Mouse (Mus musculus) heart, embryonic 16.5 days (tissue): ENCODE results near the gene 4931406P16Rik. TPM values are rescaled to one million over a fixed set of nuclear protein-coding genes. Genes with fewer than 3 reads are reported as not detected.
"Not testable (repeated sequence)": the region's sequence is repeated elsewhere in the genome, so short reads cannot be mapped to it uniquely, and the experiment has no call there.

Source experiments
- ATAC-seq: fragments of 200-750 bp; cut with Nextera tagmentation; replicated peaks from 2 replicates; pipeline ENCODE4 v1.8.0; 2017; ENCODE audit warnings: moderate number of reproducible peaks; ENCODE audit not compliant: insufficient read depth, low FRiP score; ENCODE audit errors: extremely low read depth
- H3K27ac ChIP-seq: fragments of 300-500 bp; sonication (generic); 2 replicates; pipeline ENCODE4 v1.5.1; 2014; ENCODE audit warnings: mild to moderate bottlenecking, low read length, control low read depth, moderate library complexity
- H3K27me3 ChIP-seq: fragments of 300-500 bp; sonication (generic); 2 replicates; pipeline ENCODE4 v1.6.1; 2014; ENCODE audit warnings: low read length, mixed read lengths; ENCODE audit not compliant: control insufficient read depth, insufficient read depth
- H3K36me3 ChIP-seq: fragments of 300-500 bp; sonication (generic); 2 replicates; pipeline ENCODE4 v1.6.1; 2014; ENCODE audit not compliant: control insufficient read depth, insufficient read depth
- H3K4me1 ChIP-seq: fragments of 300-500 bp; sonication (generic); 2 replicates; pipeline ENCODE4 v1.6.1; 2014; ENCODE audit warnings: low read length, mixed read lengths; ENCODE audit not compliant: control insufficient read depth, insufficient read depth
- H3K4me2 ChIP-seq: fragments of 300-500 bp; sonication (generic); 2 replicates; pipeline ENCODE4 v1.6.1; 2014; ENCODE audit warnings: low read depth, mild to moderate bottlenecking, control low read depth, low read length
- H3K4me3 ChIP-seq: fragments of 300-500 bp; sonication (generic); 2 replicates; pipeline ENCODE4 v1.5.1; 2014; ENCODE audit warnings: mild to moderate bottlenecking, control low read depth, low read length
- H3K9ac ChIP-seq: fragments of 300-500 bp; sonication (generic); 2 replicates; pipeline ENCODE4 v1.6.1; 2014; ENCODE audit warnings: low read length, control low read depth
- H3K9me3 ChIP-seq: fragments of 300-500 bp; sonication (generic); replicated peaks from 2 replicates; pipeline ENCODE4 v1.6.1; 2016; ENCODE audit warnings: low read length; ENCODE audit not compliant: control insufficient read depth
- WGBS: fragments of 180-500 bp; shearing (Covaris S2); extraction: QIAGEN DNeasy Blood & Tissue Kit; methylation state at CpG from one replicate; pipeline ENCODE4 v1.1.7; 2014; 5-methylcytosine and 5-hydroxymethylcytosine counted together
- polyA plus RNA-seq: library from polyadenylated mRNA; unstranded; fragments of >200 nt; fragmentation: Nextera tagmentation; extraction: Ambion mirVana; gene quantifications from 2 replicates; pipeline ENCODE4 v1.2.1, GENCODE M21; 2015

4931406P16Rik gene
- polyA plus RNA-seq, 1 experiment from 2014 or later: 24.8 TPM

DNA sequence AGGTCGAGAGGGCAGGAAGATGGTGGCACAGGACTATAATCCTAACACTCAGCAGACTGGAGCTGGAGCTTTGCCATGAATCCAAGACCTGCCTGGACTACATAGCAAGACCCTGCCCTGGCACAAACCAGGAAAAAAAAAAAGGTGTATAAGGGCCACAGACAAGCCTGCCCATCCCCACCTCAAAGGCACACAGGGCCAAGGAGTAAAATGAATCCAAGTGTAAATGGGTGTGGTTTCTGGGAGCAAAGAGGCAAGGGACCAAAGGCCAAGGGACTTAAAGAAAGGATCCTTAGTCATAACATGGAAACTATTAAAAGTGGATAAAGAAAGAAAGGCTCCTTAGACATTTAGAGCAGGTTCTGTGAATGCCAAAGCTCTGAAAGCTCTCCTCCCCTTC is 94.9 kb downstream of the 4931406P16Rik start:
- Histone ChIP-seq H3K4me1 (no peaks in the 10 kb centered on the region), H3K9ac (no peak overlapping the region), H3K36me3 (peaks cover 82% of the 10 kb centered on the region), H3K4me3 (no peak overlapping the region), H3K27ac (no peak overlapping the region), H3K9me3 (0 out of 2 replicates have a peak, but pooled peaks cover 2% of the 10 kb centered on the region), H3K4me2 (no peak overlapping the region), H3K27me3 (no peaks in the 10 kb centered on the region)
- 72% methylated on average over 1 of the region's 1 CpGs for WGBS
- no peak for ATAC-seq

DNA sequence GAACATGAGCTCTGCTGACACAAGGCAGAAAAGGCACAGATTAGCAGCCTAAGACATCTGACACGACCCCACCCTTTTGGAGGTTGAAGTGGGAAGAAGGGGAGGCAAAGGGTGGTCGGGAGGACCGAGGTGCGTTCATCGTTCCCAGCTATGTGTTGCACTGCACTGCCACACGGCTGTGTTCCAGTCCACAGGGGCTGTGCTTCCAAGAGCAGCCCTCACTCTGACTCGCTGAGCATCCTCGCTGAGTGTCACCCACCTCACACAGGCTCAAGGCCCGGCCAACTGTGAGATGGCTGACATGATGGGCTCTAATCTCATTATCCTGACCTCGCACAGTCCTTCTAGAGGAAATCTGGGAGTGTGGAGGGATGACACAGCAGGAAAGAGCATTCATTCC is 96.9 kb downstream of the 4931406P16Rik start:
- Histone ChIP-seq H3K4me2 (no peak overlapping the region), H3K27ac (no peak overlapping the region), H3K4me1 (no peaks in the 10 kb centered on the region), H3K4me3 (no peak overlapping the region), H3K9me3 (no peaks in the 10 kb centered on the region), H3K36me3 (peaks cover 79% of the 10 kb centered on the region), H3K9ac (no peak overlapping the region), H3K27me3 (no peaks in the 10 kb centered on the region)
- 86% methylated on average over 10 of the region's 10 CpGs for WGBS
- no peak for ATAC-seq

DNA sequence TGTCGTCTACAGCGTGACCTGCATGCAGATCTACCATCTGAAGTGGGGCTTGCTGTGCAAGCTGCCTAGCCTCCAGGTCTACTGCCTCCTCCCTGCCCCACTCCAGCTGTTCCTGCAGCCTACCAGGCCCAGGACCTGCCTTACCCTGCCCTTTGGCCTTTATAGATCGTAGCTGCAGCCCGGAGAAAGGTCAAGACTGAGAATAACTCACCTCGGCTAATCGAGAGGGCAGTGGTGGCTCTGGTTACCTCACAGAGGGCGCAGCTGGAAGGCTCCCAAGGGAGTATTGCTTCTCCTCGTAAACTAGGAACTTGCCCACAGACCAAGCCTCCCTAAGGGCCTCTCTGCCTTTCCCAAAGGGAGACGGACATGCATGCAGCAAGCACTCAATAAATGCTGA is 97.9 kb downstream of the 4931406P16Rik start:
- Histone ChIP-seq H3K4me3 (no peak overlapping the region), H3K27me3 (no peaks in the 10 kb centered on the region), H3K9me3 (no peaks in the 10 kb centered on the region), H3K36me3 (peaks cover 82% of the 10 kb centered on the region), H3K9ac (no peak overlapping the region), H3K4me1 (no peaks in the 10 kb centered on the region), H3K27ac (no peak overlapping the region), H3K4me2 (no peak overlapping the region)
- no peak for ATAC-seq
- 83% methylated on average over 9 of the region's 9 CpGs for WGBS

DNA sequence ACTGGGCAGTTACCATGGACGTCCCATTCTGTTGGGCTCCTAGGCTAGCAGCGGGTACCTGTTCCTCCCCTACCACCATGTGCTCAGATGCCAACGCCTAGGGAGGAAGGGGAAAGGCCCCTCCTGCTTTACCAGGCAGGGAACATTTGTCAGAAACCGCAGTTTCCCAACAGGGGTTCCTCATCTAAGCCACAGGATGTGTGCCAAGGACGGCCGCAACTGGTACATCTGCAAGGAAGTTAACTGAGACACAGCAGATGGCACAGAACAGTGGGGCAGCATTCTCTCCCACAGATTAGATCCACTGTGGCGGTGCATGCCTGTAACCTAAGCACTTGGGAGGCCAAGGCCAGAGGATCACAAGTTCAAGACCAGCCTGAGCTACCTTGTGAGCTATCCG is 98.7 kb downstream of the 4931406P16Rik start:
- Histone ChIP-seq H3K9me3 (no peaks in the 10 kb centered on the region), H3K4me2 (no peak overlapping the region), H3K4me3 (no peak overlapping the region), H3K9ac (no peak overlapping the region), H3K36me3 (peaks cover 81% of the 10 kb centered on the region), H3K4me1 (no peaks in the 10 kb centered on the region), H3K27ac (no peak overlapping the region), H3K27me3 (no peaks in the 10 kb centered on the region)
- 92% methylated on average over 8 of the region's 8 CpGs for WGBS
- ATAC-seq: no peak

DNA sequence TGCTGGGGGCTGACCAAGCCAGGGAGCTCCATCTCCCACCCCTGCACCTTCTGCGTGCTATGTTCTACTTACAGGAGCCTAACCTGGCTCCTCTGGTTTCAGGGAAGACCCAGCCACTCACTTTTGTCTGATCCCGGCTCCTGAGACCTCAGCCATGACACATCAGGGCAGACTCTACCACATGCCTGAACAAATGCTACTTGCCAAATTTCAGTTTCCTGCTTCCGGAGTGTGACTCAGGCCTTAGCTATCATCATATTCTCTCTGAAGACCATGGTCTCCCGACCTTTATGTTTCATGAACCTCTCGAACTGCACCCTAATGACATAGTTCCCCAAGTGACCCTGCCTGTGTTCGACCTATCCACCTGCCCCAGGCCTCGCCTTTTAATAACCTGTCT is 100.1 kb downstream of the 4931406P16Rik start:
- Histone ChIP-seq H3K9ac (no peak overlapping the region), H3K9me3 (no peaks in the 10 kb centered on the region), H3K4me2 (no peak overlapping the region), H3K36me3 (peaks cover 82% of the 10 kb centered on the region), H3K27ac (no peak overlapping the region), H3K4me3 (no peak overlapping the region), H3K4me1 (no peaks in the 10 kb centered on the region), H3K27me3 (no peaks in the 10 kb centered on the region)
- 82% methylated on average over 7 of the region's 7 CpGs for WGBS
- ATAC-seq: no peak

DNA sequence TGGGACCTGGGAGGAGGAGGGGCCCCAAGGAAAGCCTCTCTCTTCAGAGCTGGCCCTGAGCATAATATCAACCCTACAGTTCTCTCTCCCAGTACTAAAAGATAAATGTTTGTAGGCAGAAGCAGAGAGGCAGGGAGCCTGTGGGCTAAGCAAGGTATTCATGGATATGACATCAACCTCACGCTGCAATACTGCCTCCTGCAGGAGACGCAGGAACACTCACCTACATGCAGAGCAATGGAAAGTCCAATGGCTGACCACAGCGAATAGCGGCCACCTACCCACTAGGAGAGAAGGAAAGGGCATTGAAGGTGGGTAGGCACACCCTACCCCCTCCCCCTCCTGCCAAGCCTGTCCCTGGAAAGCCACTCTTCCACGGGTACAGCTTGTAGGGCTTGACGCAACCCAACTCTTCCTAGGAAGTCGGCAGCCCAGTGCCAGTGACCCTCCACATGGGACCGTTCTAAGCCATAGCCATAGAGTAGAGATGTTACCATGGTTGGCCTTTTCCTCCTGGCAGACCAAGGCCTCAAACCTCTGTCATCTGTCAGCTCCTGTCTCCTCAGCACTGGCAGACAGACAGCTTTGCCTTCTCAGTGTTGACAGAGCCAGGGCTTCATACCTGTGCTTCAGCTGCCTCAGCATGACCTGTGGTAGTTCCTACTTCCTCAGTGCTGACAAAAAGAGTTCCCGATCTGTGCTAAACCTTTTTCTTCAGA is 105.2 kb downstream of the 4931406P16Rik start:
- ATAC-seq: no peak
- no peaks in the 10 kb centered on the region for H3K4me1 ChIP-seq
- WGBS: 83% methylated on average over 9 of the region's 9 CpGs

DNA sequence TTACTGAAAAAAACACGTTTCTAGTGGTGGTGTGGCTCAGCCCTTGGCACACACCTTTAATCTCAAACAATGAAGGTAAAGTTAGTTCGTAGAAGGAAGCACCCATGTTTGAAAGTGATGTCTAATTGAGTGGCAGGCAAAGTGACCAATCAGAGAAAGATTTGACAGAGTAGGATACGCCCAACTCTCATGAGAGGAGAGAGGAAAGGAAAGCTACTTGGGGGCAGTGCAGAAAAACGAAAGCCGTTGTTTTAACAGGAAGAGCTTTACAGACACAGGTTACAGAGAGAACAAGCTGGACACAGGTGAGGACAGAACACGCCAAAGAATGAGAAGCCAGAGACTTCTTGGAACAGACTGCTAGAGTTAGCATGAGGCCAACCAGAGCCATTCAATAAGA is 107.0 kb downstream of the 4931406P16Rik start:
- no peak overlapping the region for H3K9ac ChIP-seq
- H3K4me3 ChIP-seq: no peak overlapping the region
- H3K9me3 ChIP-seq: no peaks in the 10 kb centered on the region
- no peak overlapping the region for H3K4me2 ChIP-seq
- H3K4me1 ChIP-seq: no peaks in the 10 kb centered on the region
- H3K36me3 ChIP-seq: peaks cover 96% of the 10 kb centered on the region
- WGBS: 88% methylated on average over 6 of the region's 6 CpGs
- no peak for ATAC-seq
- H3K27ac ChIP-seq: no peak overlapping the region
- no peaks in the 10 kb centered on the region for H3K27me3 ChIP-seq

More for the DNA sequence above, 105.2 kb downstream of the 4931406P16Rik start:
- Histone ChIP-seq H3K27me3 (no peaks in the 10 kb centered on the region), H3K4me2 (no peak overlapping the region), H3K36me3 (peaks cover 96% of the 10 kb centered on the region), H3K9me3 (no peaks in the 10 kb centered on the region), H3K27ac (no peak overlapping the region), H3K9ac (no peak overlapping the region), H3K4me3 (no peak overlapping the region)

DNA sequence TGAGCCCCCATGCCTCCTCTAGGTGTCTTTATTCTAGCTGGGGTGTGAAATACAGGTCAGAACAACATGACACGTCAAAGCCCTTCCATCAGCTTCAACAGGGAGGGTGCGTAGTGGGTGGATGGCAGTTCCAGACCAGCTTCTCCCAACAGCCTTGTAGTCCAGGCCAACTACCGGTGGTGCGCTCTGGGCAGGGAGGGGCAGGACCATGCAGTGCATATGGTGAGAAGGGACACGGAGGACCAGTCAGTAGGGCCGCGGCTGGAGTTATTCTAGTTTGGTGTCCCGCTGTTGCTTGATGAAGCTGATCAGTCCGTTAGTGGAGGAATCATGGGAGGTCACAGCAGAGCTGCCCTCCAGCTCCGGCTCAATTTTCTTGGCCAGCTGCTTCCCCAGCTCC is 111.2 kb downstream of the 4931406P16Rik start:
- WGBS: 95% methylated on average over 9 of the region's 10 CpGs
- H3K4me3 ChIP-seq, H3K27ac ChIP-seq, H3K27me3 ChIP-seq, H3K9me3 ChIP-seq, H3K9ac ChIP-seq, H3K4me2 ChIP-seq, ATAC-seq, H3K4me1 ChIP-seq: not testable (repeated sequence)
- H3K36me3 ChIP-seq: peaks cover 66% of the 10 kb centered on the region

DNA sequence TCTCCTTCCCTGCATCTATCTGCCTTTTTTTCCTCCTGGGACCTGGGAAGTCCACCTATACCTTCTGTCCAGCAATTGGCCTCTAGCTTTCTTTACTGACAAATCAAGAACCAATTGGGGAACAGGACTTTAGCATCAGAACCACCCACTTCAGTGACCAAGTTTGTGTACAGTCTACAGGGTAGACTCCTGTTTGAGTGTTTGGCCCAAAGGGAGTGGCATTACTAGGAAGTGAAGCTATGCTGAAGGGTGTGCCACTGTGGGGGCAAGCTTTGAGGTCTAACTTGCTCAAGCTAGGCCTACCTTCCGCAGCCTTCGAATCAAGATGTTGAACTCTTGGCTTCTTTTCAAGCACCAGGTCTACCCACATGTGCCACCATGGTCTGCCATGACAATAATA is 112.5 kb downstream of the 4931406P16Rik start:
- no peak overlapping the region for H3K4me2 ChIP-seq
- 98% methylated on average over 2 of the region's 2 CpGs for WGBS
- peaks cover 54% of the 10 kb centered on the region for H3K36me3 ChIP-seq
- no peak for ATAC-seq
- H3K27ac ChIP-seq: no peak overlapping the region
- peaks cover 4% of the 10 kb centered on the region for H3K4me1 ChIP-seq
- no peak overlapping the region for H3K4me3 ChIP-seq
- H3K9me3 ChIP-seq: no peaks in the 10 kb centered on the region
- H3K9ac ChIP-seq: no peak overlapping the region
- H3K27me3 ChIP-seq: no peaks in the 10 kb centered on the region
